Mouse (Mus musculus): ENCODE data around the gene Ibtk. TPM values are rescaled to one million over a fixed set of nuclear protein-coding genes. Genes with fewer than 3 reads are reported as not detected.

Gene Ibtk
- total and polyA plus RNA-seq, 2 experiments = 5.2 to 32.5 TPM

DNA sequence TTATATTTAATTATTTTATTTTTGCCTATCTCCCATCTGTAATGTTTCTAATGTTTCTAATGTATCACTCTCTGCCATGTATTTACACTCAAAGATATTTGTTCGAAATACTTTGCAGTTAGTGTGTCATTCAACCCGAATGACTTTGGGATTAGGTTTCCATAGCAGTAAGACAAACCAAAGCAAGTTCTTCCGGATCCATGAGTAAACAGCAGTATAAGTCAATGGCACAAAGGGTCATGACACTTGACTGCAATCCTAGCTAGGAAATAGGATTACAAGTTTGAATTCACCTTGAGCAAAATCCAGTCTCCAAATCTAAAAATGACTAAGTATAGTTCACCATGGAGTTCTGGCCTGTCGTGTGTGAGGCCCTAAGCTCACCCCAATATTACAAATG lies 9.9 kb downstream of the Ibtk start:
- H3K4me3 ChIP-seq (ENCODE audit: insufficient read depth, low read depth, low read length) = no peak overlapping the region
- H3K27ac ChIP-seq (replicated peaks; ENCODE audit: insufficient read depth, low read depth, low read length) = no peak overlapping the region
- no peak overlapping the region for H3K9ac ChIP-seq (ENCODE audit: low read depth, low read length)
- 22% methylated on average over 4 of the region's 4 CpGs for WGBS
- peaks cover 2% of the 10 kb centered on the region; the same call in 1 of the 2 replicates for H3K4me1 ChIP-seq (ENCODE audit: control insufficient read depth, insufficient read depth, low read length)
- no peaks in the 10 kb centered on the region for H3K27me3 ChIP-seq (ENCODE audit: control insufficient read depth, insufficient read depth, low read length)
- H3K36me3 ChIP-seq (ENCODE audit: control insufficient read depth, insufficient read depth, low read length) = peaks cover 42% of the 10 kb centered on the region
- TF ChIP-seq POLR2A (IDR thresholded peaks at IDR 0.05; ENCODE audit: extremely low read depth, insufficient read depth, low read length) (no peak), CTCF (IDR thresholded peaks at IDR 0.05; ENCODE audit: low read depth, low read length) (no peak)
- peaks cover 8% of the 10 kb centered on the region; the same call in 1 of the 2 replicates for H3K79me2 ChIP-seq (ENCODE audit: control insufficient read depth, insufficient read depth, low read length)
- peak; percentile 71 for DNase-seq (ENCODE audit: extremely low read depth, low read depth, low spot score)

GRCm38 (mm10) chr9:85734821-85735220 lies 14.3 kb downstream of the Ibtk start:
- Histone ChIP-seq H3K79me2 (ENCODE audit: control insufficient read depth, insufficient read depth, low read length) (no peaks in the 10 kb centered on the region; the same call in 1 of the 2 replicates), H3K27ac (replicated peaks; ENCODE audit: insufficient read depth, low read depth, low read length) (no peak overlapping the region), H3K4me1 (ENCODE audit: control insufficient read depth, insufficient read depth, low read length) (peaks cover 5% of the 10 kb centered on the region; the same call in 1 of the 2 replicates), H3K36me3 (ENCODE audit: control insufficient read depth, insufficient read depth, low read length) (peaks cover 47% of the 10 kb centered on the region), H3K4me3 (ENCODE audit: insufficient read depth, low read depth, low read length) (no peak overlapping the region), H3K27me3 (ENCODE audit: control insufficient read depth, insufficient read depth, low read length) (no peaks in the 10 kb centered on the region), H3K9ac (ENCODE audit: low read depth, low read length) (no peak overlapping the region)
- DNase-seq (ENCODE audit: extremely low read depth, low read depth, low spot score) = peak; percentile 21
- 23% methylated on average over 4 of the region's 4 CpGs for WGBS
- TF ChIP-seq CTCF (IDR thresholded peaks at IDR 0.05; ENCODE audit: low read depth, low read length) (no peak), POLR2A (IDR thresholded peaks at IDR 0.05; ENCODE audit: extremely low read depth, insufficient read depth, low read length) (no peak)

DNA sequence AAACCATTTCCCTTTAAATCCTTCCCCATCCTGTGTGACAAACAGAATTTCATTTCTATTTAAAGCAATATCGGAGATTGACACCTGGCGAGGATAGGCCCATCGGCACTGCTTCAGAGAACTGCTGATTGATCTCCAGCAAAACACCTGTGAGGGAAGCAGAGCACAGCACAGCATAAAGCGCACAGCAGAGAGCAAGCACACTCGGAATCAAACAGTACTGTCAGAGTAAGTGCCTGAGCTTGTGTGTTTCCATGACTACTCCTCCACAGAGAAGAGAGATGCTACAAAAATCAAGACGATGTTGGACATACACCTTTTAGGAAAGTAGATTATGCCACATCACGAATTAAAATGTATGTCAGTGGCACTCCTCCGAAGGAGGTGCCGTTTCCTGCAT lies 25.1 kb downstream of the Ibtk start:
- no peaks in the 10 kb centered on the region for H3K4me1 ChIP-seq (ENCODE audit: control insufficient read depth, insufficient read depth, low read length)
- no peak for TF ChIP-seq POLR2A (IDR thresholded peaks at IDR 0.05; ENCODE audit: extremely low read depth, insufficient read depth, low read length)
- TF ChIP-seq CTCF (IDR thresholded peaks at IDR 0.05; ENCODE audit: low read depth, low read length) = no peak
- H3K4me3 ChIP-seq (ENCODE audit: insufficient read depth, low read depth, low read length) = no peak overlapping the region
- peaks cover 66% of the 10 kb centered on the region for H3K36me3 ChIP-seq (ENCODE audit: control insufficient read depth, insufficient read depth, low read length)
- H3K27me3 ChIP-seq (ENCODE audit: control insufficient read depth, insufficient read depth, low read length) = no peaks in the 10 kb centered on the region
- 93% methylated on average over 9 of the region's 9 CpGs for WGBS
- DNase-seq (ENCODE audit: extremely low read depth, low read depth, low spot score) = no peak
- H3K27ac ChIP-seq (replicated peaks; ENCODE audit: insufficient read depth, low read depth, low read length) = no peak overlapping the region
- H3K9ac ChIP-seq (ENCODE audit: low read depth, low read length) = no peak overlapping the region
- no peaks in the 10 kb centered on the region; the same call in 1 of the 2 replicates for H3K79me2 ChIP-seq (ENCODE audit: control insufficient read depth, insufficient read depth, low read length)

DNA sequence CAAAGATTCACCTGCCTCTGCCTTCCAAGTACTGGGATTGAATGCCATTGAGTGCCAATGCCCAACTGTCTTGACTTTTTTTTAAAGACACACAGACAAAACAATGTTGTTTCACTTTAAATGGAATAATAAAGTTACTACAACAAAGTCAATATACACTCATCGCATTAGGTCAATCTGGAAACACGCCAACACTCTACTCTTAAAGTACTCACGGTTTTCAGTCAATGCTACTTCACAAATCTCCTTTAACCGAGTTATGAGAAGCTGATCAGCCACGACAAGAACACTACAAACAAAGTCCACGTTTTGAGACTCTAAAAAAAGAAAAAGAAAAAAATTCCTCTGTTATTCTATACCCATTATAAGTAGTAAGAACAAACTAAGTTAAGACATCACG lies 31.8 kb downstream of the Ibtk start:
- Histone ChIP-seq H3K9ac (ENCODE audit: low read depth, low read length) (no peak overlapping the region), H3K4me1 (ENCODE audit: control insufficient read depth, insufficient read depth, low read length) (no peaks in the 10 kb centered on the region), H3K27me3 (ENCODE audit: control insufficient read depth, insufficient read depth, low read length) (no peaks in the 10 kb centered on the region), H3K36me3 (ENCODE audit: control insufficient read depth, insufficient read depth, low read length) (peaks cover 70% of the 10 kb centered on the region), H3K27ac (replicated peaks; ENCODE audit: insufficient read depth, low read depth, low read length) (no peak overlapping the region), H3K4me3 (ENCODE audit: insufficient read depth, low read depth, low read length) (no peak overlapping the region), H3K79me2 (ENCODE audit: control insufficient read depth, insufficient read depth, low read length) (no peaks in the 10 kb centered on the region)
- no peak for TF ChIP-seq CTCF (IDR thresholded peaks at IDR 0.05; ENCODE audit: low read depth, low read length)
- TF ChIP-seq POLR2A (IDR thresholded peaks at IDR 0.05; ENCODE audit: extremely low read depth, insufficient read depth, low read length) = no peak
- no peak for DNase-seq (ENCODE audit: extremely low read depth, low read depth, low spot score)
- 75% methylated on average over 7 of the region's 7 CpGs for WGBS

- Histone ChIP-seq H3K36me3 (ENCODE audit: control insufficient read depth, insufficient read depth, low read length) (peaks cover 73% of the 10 kb centered on the region), H3K79me2 (ENCODE audit: control insufficient read depth, insufficient read depth, low read length) (peaks cover 8% of the 10 kb centered on the region; the same call in 1 of the 2 replicates), H3K4me3 (ENCODE audit: insufficient read depth, low read depth, low read length) (no peak overlapping the region), H3K27me3 (ENCODE audit: control insufficient read depth, insufficient read depth, low read length) (no peaks in the 10 kb centered on the region), H3K9ac (ENCODE audit: low read depth, low read length) (no peak overlapping the region), H3K27ac (replicated peaks; ENCODE audit: insufficient read depth, low read depth, low read length) (no peak overlapping the region), H3K4me1 (ENCODE audit: control insufficient read depth, insufficient read depth, low read length) (no peaks in the 10 kb centered on the region)
- DNase-seq (ENCODE audit: extremely low read depth, low read depth, low spot score) = no peak
- TF ChIP-seq POLR2A (IDR thresholded peaks at IDR 0.05; ENCODE audit: extremely low read depth, insufficient read depth, low read length) (no peak), CTCF (IDR thresholded peaks at IDR 0.05; ENCODE audit: low read depth, low read length) (no peak)
- WGBS = 96% methylated on average over 6 of the region's 6 CpGs
Observed at GRCm38 (mm10) chr9:85707302-85707701, 41.8 kb downstream of the Ibtk start.

DNA sequence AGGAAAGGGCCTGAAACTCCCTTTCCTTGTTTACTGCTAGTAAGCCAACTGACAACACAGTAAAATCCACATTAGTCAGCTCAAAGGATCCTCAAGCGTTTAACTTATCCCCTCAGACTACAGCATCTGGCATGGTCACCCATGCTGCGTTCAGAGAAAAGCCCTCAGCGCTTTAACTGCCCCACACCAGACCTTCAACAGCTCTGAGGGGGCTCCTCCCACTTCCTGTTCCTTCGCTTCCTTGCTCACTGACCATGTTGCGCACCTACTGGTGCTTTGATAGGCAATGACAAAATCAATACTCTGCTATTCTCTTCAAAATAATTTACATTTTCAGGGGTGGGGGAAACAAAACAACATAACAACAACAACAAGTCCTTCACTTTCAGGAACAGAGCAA lies 47.2 kb downstream of the Ibtk start:
- peaks cover 56% of the 10 kb centered on the region for H3K36me3 ChIP-seq (ENCODE audit: control insufficient read depth, insufficient read depth, low read length)
- no peaks in the 10 kb centered on the region for H3K27me3 ChIP-seq (ENCODE audit: control insufficient read depth, insufficient read depth, low read length)
- no peak overlapping the region for H3K27ac ChIP-seq (replicated peaks; ENCODE audit: insufficient read depth, low read depth, low read length)
- WGBS = 84% methylated on average over 5 of the region's 5 CpGs
- no peak for TF ChIP-seq POLR2A (IDR thresholded peaks at IDR 0.05; ENCODE audit: extremely low read depth, insufficient read depth, low read length)
- TF ChIP-seq CTCF (IDR thresholded peaks at IDR 0.05; ENCODE audit: low read depth, low read length) = no peak
- peaks cover 6% of the 10 kb centered on the region; the same call in 1 of the 2 replicates for H3K79me2 ChIP-seq (ENCODE audit: control insufficient read depth, insufficient read depth, low read length)
- no peak overlapping the region for H3K9ac ChIP-seq (ENCODE audit: low read depth, low read length)
- DNase-seq (ENCODE audit: extremely low read depth, low read depth, low spot score) = no peak
- no peak overlapping the region for H3K4me3 ChIP-seq (ENCODE audit: insufficient read depth, low read depth, low read length)
- no peaks in the 10 kb centered on the region for H3K4me1 ChIP-seq (ENCODE audit: control insufficient read depth, insufficient read depth, low read length)

Data from liver, adult 2 months (tissue).